Mouse (Mus musculus) skeletal muscle tissue, adult 2 months (tissue): ENCODE measurements at regions not wholly inside any gene's neighbourhood (a gene's known extent, or its start where the extent isn't known, plus 50 kb on each side); places are given as distances from the start of the nearest gene placed in this dataset.
"Not testable (repeated sequence)": the region's sequence is repeated elsewhere in the genome, so short reads cannot be mapped to it uniquely, and the experiment has no call there.

Experiments
- DNase-seq: peaks from one replicate; pipeline ENCODE4 v3.0.0-alpha.2; 2012; ENCODE audit warnings: low read depth, low spot score

DNA sequence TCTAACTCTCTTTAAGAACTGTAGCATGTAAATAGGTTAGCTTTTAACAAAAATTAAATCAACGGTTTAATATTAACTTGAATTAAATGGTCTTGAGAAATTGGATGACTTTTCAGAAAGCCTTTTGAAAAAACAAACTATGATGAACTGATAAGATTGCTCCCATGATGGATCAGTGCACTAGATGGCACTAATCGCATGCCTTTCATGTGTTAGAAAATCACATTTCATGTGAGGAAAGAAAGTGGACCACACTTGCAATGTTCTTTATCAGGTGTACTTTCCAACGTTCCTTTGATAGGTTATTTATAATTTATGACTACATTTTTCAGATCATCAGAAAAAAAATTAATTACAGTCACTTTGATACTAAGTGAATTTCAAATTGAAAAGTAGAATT is 1003.2 kb upstream of the 4930412O13Rik start:
- no peak for DNase-seq

DNA sequence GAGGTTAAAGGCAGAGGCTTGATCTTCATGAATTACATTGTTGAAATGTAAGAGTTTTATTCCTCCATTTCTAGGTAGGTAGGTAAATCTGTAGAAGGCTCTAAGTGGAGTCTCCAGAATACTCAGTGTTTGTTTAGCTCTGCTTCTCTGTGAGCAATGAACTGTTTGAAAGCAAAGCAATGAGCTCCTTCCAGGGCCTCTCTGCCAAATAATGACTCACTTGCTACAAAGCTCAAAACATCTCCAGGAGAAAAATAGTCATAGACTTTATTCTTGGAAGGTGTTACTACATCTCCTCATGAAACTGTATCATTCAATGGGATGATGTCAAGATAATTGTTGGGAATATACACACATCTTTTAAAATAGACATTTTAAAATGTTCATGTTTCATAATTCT is 968.6 kb upstream of the 4930412O13Rik start:
- DNase-seq, result peak; percentile 23

DNA sequence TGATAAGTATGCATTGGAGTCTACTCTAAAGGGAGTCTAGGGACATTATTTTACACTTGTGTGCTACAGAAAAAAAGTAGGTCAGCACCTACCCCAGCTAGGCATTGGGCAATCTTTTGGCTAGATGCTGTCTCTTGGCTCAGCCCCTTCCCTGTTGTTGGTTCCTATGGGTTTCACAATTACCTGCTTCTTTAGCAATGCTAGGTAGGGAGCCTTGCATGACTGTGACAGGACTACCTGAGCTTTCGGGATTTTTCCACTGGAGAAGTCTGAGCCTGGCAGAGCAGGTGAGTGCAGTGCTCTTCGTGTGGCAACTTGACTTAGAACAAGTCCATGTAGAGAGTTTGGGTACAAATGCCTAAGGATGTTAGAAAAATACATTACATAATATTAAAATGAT is 956.2 kb upstream of the 4930412O13Rik start:
- DNase-seq, result no peak

DNA sequence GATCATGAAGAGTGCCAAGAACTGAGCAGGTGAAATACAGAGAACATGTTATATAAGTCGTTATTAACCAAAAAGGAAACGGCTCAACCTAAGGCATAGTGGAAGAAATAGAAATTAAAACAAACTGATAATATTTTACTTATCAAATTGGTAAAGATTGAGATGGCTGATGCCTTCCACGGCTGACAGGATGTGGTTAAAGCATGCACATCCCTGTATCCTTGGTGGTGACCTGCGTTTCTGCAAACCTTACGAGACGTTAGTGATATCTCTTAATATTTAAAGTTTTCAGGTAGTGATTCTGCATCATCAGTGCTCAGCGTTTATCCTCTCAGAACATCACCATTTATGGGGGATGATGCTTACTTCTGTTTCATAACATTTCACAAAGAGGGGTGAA is 939.5 kb upstream of the 4930412O13Rik start:
- DNase-seq, result no peak

DNA sequence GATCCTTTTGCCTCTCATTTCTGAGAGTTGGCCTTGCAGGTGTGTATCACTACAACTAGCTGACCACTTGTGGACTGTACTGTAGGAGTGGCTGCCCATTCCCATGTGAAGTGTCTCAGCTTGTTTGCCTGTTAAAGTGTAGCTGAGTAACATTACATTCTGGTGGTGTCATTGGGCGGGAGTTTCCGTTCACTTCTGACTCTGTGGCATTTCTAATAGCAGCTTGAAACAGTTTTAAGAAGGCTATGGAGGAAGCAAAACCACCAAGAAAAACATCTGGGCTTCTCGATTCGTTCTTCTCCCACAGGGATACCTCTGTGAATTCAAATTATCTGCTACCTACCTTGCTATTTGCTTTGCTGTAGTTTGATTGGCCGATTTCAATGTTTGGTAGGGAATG is 922.1 kb upstream of the 4930412O13Rik start:
- DNase-seq, result no peak

DNA sequence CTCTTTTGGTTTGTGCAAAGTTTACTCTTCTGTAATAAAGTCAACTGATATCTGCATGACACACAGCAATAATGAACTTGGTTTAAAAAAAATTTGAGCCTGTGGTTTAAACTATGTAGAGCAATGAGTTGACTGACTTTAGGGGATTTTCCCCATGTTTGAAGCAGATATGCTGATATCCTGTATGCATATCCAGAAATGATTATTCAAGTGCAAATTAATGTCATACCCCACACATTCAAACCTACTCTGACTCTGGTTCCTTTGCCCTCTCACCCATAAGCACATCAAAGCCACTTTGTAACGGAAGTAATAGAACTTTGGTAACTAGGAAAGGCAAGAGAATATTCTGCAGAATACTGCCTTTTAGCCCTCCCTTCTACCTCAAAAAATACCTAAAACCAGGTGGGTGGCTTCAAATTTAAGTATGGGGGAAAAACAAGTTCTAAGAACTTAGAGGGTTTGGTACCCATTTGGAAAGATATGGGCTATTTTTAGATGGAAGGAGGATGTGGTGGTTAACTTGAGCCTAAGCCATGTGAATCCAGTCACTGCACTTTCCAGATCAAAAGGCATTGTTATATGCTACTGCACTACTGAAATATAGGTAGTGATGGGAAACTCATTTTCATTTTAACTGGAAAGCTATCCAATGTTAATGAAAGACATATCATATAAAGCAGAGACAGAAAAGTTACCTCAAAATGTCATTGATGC is 915.9 kb upstream of the 4930412O13Rik start:
- no peak for DNase-seq

DNA sequence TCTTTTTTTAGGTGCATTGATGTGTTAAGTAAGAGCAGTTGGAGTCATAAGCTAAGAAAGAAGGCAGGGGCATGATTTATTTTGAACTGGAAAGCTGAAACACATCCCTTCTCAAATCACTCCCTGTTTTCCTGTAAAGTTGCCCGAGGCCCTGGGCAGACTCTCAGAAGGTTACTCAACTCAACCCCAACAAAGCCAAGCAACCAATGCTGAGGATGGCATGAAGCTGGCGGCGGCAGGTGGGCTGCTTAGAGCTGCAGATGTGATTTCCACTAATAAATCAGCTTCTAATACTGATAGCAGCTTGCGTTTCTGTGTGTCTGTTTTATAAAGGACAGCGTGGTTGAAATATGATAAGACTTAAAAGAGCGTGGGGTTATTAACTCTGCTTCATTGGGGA is 905.4 kb upstream of the 4930412O13Rik start:
- DNase-seq, result no peak

DNA sequence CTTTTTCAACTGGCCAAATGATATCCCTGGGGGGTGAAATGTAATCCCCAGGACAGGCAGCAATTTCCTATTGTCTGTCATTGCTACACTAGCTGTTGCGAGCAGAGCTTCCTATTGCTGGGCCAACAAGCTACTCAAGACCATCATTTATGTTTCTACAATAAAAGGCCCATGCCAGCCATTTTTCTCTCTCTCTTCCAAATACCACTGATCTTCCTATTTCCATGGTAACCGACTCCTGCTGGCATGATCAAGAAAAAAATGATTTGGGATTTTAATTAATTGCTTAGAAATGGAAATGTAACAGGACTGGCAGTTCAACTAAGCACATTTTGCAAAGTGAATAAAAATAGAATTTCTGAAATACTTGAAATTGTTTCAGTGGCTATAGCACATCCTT is 868.7 kb upstream of the 4930412O13Rik start:
- no peak for DNase-seq

DNA sequence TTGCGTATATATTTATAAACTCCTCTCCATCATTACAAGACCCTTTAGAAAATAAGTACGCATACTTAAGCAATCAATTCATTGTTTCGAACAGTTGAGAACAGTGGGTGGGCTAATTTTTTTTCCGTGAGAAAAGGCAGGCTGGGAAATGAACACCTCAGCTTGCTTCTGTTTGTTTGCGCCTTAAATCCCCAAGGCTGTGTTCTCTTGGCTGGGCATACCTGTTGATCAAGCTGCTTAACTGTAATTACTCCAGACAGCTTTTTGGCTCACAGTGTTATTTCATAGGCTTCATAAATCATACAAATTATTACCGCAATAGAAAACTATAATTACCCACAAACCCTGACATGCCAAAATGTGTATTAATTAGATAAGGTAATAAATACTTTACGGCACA is 848.0 kb upstream of the 4930412O13Rik start:
- DNase-seq, result no peak

DNA sequence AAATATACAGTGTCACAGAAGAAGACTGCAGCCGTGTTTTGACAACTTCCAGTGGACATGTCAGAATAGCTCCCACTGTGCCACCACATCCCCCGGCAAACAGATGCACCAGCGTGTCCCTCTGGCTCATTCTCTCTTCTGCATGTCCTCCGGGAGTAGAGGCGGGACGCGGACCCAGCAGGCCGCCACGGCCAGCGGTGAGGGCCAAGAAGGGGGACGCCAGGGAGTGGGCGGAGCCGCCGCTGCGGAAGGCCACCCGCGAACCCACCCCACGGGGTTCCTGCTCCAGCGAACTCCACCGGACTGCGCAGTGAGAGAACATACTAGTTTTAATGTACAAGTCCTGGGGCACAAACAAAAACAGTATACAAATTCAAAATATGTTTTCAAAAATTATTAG is 838.7 kb upstream of the 4930412O13Rik start:
- not testable (repeated sequence) for DNase-seq

DNA sequence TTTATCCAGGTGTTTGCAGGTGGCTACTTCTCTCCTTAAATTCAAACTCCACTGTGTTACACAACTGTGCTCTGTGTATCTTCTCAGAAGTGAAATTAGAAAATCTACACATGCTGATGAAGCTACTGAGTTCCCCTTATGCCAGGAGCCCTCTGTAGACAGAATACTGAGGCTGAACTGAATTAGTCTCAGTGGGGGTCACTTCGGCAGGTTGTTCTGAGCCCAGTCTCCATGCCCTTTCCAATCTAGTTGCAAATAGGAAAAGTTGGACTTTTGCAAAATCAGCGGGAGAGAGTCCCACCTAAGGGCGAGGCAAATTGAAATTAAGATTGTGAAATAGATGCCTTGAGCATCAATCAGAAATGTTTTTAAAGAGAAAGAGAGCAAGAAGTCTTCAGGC is 833.1 kb upstream of the 4930412O13Rik start:
- no peak for DNase-seq

DNA sequence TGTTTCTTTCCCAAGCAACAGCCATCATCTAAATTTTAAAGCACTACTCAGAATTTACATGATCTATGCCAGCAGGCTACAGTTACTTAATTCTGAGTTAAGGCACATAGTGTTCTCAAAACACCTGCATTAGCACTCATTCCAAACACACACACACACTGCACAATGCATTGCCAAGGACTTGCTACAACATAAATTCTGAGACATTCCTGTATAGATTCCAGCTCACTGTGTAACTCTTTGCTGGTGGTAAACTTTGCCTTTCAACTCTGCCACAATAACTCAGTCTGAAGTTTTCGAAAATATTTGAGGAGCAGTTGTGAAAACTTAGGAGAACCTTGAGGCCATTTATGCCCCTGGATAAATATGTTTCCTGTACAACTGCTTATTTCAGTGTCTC is 807.2 kb upstream of the 4930412O13Rik start:
- DNase-seq, result no peak

DNA sequence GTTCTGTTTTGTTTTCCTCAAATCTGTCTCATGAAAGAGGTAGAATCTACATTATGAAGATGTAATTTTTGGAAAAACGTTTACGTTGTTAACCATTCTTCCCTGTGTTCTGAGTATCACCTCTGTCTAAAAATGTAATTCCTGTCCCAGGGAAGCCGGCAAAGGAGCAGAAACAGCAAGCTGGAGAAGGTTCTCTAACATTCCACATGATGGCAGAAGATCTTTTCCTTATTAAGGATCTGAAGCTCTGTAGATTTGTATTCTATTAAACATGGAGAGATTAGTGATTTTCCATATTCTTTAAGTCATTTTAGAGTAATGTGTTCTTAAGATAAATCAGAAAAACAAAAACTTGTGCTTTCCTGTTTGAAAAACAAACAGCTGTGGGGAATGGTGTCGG is 802.9 kb upstream of the 4930412O13Rik start:
- DNase-seq, result no peak

DNA sequence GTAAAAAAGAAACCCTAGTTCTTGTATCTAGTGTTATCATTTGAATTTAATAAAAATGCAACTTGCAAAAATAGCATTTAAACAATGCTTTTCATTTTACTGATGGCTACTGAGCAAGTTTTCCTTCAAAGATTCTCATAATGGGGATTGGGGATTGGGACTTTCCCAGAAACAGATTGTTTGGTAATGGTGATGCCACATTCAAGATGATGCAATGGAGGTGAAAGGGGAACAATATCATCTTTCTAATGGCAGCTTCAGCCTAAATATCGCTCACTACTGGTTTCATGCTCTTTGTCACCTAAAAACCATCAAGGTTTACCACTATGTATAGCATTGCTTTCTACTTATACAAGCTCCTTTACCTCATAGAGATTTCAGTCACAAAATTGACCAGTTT is 799.3 kb upstream of the 4930412O13Rik start:
- DNase-seq, result no peak

DNA sequence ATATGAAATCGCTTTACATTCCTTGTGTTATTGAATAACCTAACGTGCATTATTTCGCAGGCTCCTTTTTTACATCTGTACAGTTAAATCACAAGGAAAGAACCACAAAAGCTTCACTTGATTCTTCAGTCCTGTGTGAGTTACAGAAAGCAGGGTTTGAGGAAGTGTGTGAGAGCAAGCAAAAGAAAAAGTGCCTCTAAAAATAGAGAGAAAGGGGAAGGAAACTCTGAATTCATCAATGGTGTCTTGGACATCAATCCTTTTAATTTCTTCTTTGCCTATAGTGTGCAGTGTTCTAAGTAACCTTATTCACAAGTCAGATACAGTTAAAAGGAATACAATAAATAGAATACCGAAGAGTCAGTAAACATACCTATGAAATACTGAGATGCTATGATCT is 785.7 kb upstream of the 4930412O13Rik start:
- no peak for DNase-seq

DNA sequence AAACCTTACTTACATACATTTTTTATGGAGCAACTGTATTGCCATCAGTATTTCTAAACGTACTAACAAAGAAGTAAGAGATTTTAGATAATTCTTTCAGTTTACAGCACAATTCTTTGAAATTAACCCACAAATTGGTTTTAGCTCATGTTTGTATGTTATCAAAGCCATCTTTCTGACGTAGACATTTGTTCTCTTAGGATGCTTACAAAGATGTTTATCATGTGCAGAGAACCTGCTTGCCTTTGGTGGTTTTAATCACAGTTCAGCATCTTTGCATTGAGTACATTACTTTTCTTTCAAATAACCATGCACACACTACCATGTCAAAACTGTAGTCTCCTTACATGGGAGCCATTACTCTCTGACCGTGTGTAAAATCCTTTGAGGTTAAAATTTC is 764.4 kb upstream of the 4930412O13Rik start:
- no peak for DNase-seq

DNA sequence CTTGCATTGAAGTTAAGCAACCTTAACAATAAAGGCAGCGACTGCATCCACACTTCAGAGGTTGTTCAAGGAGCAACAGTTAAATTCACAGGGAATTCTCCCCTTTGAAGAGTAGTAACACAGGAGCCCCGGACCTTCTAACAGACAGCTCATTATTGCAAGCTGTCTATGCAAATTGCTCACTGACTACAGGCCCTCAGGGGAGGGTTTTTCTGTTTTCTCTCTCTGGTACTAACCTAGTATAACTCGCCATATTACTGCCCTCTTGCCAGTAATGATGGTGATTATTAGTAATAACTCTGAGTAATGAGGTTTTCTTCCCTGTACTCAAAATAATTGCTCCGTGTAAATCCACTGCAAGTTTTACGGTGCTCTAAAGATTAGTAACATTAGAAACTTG is 763.5 kb upstream of the 4930412O13Rik start:
- DNase-seq, result no peak

DNA sequence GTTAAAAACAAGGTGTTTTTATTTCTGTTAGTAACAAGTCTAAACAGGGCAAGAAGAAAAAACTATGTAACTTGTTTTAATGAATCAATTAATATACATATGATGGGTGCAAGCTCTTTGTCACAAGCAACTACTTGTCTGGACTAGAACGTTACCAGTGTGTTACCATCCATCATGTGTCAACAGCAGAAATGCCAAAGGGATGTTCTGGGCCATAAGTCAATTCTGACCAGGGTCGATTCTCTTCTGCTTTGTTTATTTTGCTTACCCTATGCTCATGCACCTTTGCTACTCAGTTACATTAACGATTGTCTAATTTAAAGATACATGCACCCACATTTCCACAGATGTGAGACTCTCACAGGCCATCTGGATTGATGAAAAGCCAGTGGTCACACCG is 744.1 kb upstream of the 4930412O13Rik start:
- no peak for DNase-seq

DNA sequence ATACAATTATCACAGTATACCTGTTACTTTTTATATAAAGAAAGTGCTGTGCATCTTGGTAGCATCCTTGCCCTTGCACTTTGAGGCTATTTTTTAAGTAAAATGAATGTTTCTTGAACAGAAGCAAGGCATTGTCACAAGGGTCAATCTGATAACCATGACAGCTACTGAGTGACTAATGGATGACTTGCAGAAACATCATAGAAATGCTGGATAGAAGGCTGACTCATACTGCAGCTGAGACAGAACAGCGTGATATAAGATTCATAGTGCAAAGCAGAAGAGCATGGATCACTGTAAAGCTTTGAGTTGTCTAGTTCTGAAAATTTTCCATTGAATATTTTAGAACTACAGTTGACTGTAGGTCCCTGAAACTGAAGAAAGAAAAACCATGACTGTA is 739.6 kb upstream of the 4930412O13Rik start:
- no peak for DNase-seq

DNA sequence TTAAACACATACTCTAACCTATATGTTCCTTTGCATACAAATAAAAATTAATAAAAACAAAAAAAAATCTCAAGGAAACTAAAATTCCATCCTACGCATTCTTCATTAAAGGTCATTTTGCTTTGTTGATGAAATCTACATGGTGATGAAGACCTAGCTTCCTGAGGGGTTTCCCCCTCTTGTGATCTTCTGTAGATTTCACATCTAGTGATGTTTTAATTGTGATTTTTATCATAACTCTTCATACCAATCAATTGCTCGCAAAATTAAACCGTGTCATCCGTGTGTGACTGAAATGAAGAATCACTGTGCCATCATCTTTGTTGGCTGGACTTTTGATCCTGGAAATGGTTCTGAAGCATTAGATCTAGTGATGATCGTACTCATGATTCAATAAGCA is 725.4 kb upstream of the 4930412O13Rik start:
- no peak for DNase-seq

DNA sequence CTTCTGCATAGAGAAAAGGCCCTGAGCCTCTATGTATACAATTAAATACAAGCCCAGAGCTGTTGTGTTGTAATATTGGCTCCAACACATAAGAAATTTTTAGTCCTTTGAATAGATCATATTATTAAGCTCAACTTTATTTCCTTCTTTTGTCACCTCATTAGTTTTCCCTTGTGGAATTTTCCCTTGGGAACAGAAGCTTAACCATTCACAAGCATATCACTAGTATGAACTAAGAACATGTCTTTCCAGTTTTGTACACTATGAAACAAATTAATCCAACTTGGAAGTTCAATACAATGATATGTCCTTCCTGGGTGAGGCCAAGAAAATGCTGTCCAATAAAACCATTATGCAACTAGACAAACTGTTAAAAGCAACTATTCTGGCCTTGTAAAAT is 720.9 kb upstream of the 4930412O13Rik start:
- no peak for DNase-seq

DNA sequence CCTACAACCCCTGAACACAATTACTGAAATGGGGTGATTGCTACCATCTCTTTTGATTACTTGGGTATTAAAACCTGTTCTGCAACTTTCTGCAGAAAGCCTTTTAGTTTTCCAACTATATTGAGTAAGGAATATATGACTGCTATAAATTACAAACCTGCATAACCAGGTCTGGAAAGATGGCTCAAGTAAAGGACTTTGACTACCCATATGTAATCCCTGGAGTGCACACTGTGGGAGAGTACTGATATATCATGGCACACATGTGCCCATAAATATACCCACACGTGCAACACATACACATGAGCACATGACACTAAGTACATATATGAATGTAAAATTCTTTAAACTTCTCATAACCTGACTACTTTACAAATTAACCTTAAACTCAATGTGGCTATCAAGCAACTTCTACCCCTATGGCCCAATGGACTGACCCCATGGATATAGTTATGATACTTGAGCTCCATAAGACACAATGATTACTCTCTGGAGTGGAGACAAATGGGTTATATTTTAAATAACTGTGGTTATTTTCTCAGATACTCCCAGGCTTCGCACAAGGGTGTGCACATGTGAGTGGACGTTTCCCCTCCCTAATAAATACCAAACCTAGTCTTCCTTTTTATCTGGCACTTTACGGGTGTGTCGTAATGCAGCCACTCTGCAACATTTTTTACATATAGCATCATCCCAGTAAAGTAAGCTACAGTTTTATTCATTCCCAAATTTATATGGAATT is 717.1 kb upstream of the 4930412O13Rik start:
- DNase-seq, result no peak

DNA sequence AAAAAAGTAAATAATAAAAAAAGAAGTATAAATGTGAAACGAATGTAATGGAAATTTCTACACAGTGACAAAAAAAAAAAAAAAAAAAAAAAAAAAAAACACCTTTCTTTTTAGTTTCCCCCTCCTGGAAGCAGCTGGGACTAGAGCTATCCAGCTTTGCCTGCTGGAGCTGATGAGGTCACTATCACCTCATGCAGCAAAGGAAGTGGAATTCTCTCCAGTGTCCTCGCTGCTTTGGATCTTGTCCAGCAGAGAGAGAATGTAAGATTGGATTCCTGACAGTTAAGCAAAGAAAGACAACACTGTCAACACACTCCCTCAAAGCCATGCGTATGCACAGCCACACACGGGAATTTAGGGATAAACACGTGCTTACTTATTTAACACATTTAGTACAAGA is 698.9 kb upstream of the 4930412O13Rik start:
- peak; percentile 3 for DNase-seq
